Mouse (Mus musculus): ENCODE measurements around the gene Arsg.

The Arsg gene

GRCm38 (mm10) chr11:109619055-109619454 is 145.9 kb downstream of the Arsg start:
- DNase-seq (ENCODE audit: low spot score in 2 of 2), result peak; percentile 35 to 49

GRCm38 (mm10) chr11:109620356-109620755 is 147.2 kb downstream of the Arsg start:
- no peak for DNase-seq (ENCODE audit: low spot score in 2 of 2)

- peak; percentile 52 to 57 for DNase-seq (ENCODE audit: low spot score in 2 of 2)
Measured at GRCm38 (mm10) chr11:109621183-109621582, 148.0 kb downstream of the Arsg start.

GRCm38 (mm10) chr11:109622518-109623037 is 149.4 kb downstream of the Arsg start:
- DNase-seq (ENCODE audit: low spot score in 2 of 2), result no peak

Measured in frontal cortex, postnatal 25 days (tissue).